Mouse (Mus musculus): ENCODE data around the gene Raf1.
"Not testable (repeated sequence)": the region's sequence is repeated elsewhere in the genome, so short reads cannot be mapped to it uniquely, and the experiment has no call there.

DNA sequence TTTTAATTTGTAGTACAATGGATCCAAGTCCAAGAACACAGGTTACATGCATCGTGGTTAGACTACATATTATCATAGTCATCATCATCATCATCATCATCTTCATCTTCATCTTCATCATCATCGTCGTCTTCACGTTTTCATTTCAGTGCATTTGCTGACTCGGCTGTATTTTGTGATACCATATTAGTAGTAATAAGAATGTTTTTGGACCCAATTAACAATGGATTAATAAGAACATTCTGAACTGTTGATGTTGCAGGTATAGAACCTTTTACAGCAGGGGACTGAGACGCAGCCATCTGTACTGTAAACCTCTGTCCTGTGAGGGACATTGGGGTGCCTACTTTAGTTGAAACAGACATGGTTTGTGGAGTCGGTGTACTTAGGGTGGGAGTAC, 38.2 kb downstream of the Raf1 start:
- not testable (repeated sequence) for TF ChIP-seq CTCF (IDR thresholded peaks at IDR 0.05; ENCODE audit: control insufficient read depth, insufficient read depth, insufficient replicate concordance, low read depth, low read length); POLR2A (IDR thresholded peaks at IDR 0.05; ENCODE audit: control insufficient read depth, low read depth, low read length)
